Mouse (Mus musculus) neural tube, embryonic 11.5 days (tissue): ENCODE measurements around the gene Egfr. TPM values are rescaled to one million over a fixed set of nuclear protein-coding genes. Genes with fewer than 3 reads are reported as not detected.

ENCODE experiments used
- polyA plus RNA-seq: library from polyadenylated mRNA; unstranded; fragments of >200 nt; fragmentation: Nextera tagmentation; extraction: Ambion mirVana; gene quantifications from 2 replicates; pipeline ENCODE4 v1.2.1, GENCODE M21; 2014

The Egfr gene
- polyA plus RNA-seq, 1 experiment from 2014 or later, result 2.6 TPM

Other genes starting within 250 kb of the Egfr start
- 41.2 and 42.2 TPM in 2 replicates for gene Sec61g, start 243.7 kb upstream of the Egfr start, polyA plus RNA-seq
- gene Fbxo48, start 199.2 kb downstream of the Egfr start, polyA plus RNA-seq, result 1.4 and 1.6 TPM in 2 replicates